Mouse (Mus musculus): ENCODE data around the gene Mecom.

GRCm38 (mm10) chr3:30307601-30308000 is 240.2 kb downstream of the Mecom start:
- no peak for TF ChIP-seq POLR2A (IDR thresholded peaks at IDR 0.05; ENCODE audit: low read depth, low read length)
- no peak for TF ChIP-seq CTCF (IDR thresholded peaks at IDR 0.05; ENCODE audit: extremely low read depth, insufficient read depth, insufficient read length, insufficient replicate concordance)
